Mouse (Mus musculus) forebrain, embryonic 10.5 days (tissue): Measurements from ENCODE around the gene Hunk. TPM values are rescaled to one million over a fixed set of nuclear protein-coding genes. Genes with fewer than 3 reads are reported as not detected.

Experiments used
- polyA plus RNA-seq: library from polyadenylated mRNA; unstranded; fragments of >200 nt; fragmentation: Nextera tagmentation; extraction: Ambion mirVana; gene quantifications from 2 replicates; pipeline ENCODE4 v1.2.1, GENCODE M21; 2016

Hunk gene
- polyA plus RNA-seq, 1 experiment from 2014 or later, result 14.9 TPM

Other genes with a start within 250 kb of the Hunk start
- 18.4 and 21.4 TPM in 2 replicates for gene Tiam1, start 242.2 kb upstream of the Hunk start, polyA plus RNA-seq
- gene Sod1, start 165.3 kb upstream of the Hunk start, polyA plus RNA-seq, result 1,253 and 1,286 TPM in 2 replicates
- gene Scaf4, start 101.5 kb upstream of the Hunk start, polyA plus RNA-seq, result 30.9 and 36.0 TPM in 2 replicates